Mouse (Mus musculus): ENCODE results near the gene Fndc7. TPM values are rescaled to one million over a fixed set of nuclear protein-coding genes. Genes with fewer than 3 reads are reported as not detected.
"Not testable (repeated sequence)": the region's sequence is repeated elsewhere in the genome, so short reads cannot be mapped to it uniquely, and the experiment has no call there.

Fndc7 gene
- polyA plus RNA-seq, 1 experiment from 2014 or later = 0.05 TPM

DNA sequence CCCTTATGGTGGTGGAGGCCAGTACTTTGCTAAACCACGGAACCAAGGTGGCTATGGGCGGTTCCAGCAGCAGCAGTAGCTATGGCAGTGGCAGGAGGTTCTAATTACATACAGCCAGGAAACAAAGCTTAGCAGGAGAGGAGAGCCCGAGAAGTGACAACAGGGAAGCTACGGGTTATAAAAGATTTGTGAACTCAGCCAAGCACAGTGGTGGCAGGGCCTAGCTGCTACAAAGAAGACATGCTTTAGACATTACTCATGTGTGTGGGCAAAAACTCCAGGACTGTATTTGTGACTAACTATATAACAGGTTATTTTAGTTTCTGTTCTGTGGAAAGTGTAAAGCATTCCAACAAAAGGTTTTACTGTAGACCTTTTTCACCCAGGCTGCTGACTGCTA lies 7.9 kb downstream of the Fndc7 start:
- H3K27me3 ChIP-seq (replicated peaks; ENCODE audit: control insufficient read depth, insufficient read depth, low read length); ATAC-seq; H3K36me3 ChIP-seq (ENCODE audit: control insufficient read depth, insufficient read depth, low read length); H3K9me3 ChIP-seq (ENCODE audit: control insufficient read depth, low read length); H3K4me2 ChIP-seq (ENCODE audit: low read length); H3K4me1 ChIP-seq (ENCODE audit: control insufficient read depth, insufficient read depth, low read depth, low read length); H3K9ac ChIP-seq (ENCODE audit: low read depth, low read length); H3K27ac ChIP-seq (ENCODE audit: low read depth, low read length); H3K4me3 ChIP-seq (ENCODE audit: low read length): not testable (repeated sequence)
- 27% methylated on average over 4 of the region's 4 CpGs for WGBS

DNA sequence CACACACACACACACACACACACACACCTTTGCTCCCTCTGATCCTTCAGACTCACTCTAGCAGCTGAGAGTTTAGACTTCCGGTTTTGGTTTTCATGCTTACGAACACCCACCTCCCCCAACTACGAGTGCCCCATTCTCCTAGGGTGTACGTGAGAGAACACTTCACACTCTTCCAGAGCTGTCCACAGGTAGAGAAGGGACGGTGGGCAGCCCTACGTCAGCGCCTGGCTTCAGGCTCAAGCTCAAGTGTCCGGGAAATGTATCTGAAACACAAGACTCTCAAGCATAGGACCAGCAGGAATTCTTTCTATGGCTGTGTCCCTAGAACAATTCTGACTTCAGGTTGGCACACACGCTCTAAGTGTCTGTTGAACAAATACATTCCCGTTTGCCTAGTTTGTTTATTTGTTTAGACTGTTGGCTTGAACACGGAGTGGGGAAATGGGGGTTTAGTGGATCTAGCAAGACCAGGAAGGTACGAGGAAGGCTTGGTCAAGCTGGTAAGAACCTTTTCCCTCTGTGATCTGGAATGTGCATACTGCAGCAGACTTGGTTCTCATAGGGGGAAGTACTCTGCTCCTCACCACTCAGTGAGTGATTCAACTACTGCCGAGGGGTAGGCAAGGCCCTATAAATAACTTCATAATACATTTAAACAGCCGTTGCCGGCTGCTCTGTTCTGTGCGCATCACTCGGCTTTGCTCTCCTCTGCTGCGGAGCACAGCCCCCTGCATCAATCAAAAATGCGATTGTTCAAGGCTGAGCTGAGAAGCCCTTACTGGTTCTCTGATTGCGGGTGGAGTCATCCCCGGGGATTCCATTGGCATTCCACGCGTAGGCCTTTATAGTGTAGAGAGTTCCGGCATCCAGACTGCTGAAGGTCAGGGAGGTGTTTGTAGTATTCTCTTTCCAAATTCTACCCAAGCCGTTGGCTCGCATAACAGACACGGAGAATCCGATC lies 9.0 kb downstream of the Fndc7 start:
- H3K9me3 ChIP-seq (ENCODE audit: control insufficient read depth, low read length) = no peaks in the 10 kb centered on the region
- no peak overlapping the region for H3K27ac ChIP-seq (ENCODE audit: low read depth, low read length)
- no peaks in the 10 kb centered on the region for H3K36me3 ChIP-seq (ENCODE audit: control insufficient read depth, insufficient read depth, low read length)
- H3K4me1 ChIP-seq (ENCODE audit: control insufficient read depth, insufficient read depth, low read depth, low read length) = 0 out of 2 replicates have a peak, but pooled peaks cover 2% of the 10 kb centered on the region
- 48% methylated on average over 28 of the region's 28 CpGs for WGBS
- H3K4me3 ChIP-seq (ENCODE audit: low read length) = no peak overlapping the region
- no peak overlapping the region for H3K4me2 ChIP-seq (ENCODE audit: low read length)
- no peak overlapping the region for H3K9ac ChIP-seq (ENCODE audit: low read depth, low read length)
- H3K27me3 ChIP-seq (replicated peaks; ENCODE audit: control insufficient read depth, insufficient read depth, low read length) = no peaks in the 10 kb centered on the region
- ATAC-seq = no peak

DNA sequence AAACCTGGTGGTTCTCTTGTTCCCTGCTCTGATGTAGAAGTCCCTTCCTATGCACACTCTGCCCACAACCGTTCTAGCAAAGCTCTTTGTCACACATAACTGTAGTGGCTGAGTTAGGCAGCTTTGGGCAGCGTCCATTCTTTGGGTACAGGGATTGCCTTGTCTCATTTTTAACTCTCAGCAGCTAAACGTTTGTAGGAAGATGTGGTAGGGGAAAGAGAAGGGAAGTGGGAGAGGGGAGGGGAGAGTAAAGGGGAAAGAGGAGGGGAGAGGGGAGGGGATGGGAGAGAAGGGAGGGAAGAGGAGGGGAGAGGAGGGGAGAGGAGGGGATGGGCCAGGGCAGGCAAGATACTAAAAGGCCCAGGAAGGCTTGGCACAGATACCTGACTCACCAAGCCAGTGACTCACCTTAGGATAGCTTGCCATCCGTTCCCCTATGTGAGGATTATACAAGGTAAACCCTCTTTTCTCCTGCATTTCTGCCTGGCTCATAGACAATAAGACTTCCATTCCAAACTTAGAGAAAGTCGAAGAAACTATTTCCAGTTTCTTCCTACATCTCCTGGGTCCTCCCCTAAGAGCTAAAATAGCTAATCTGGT lies 9.9 kb downstream of the Fndc7 start:
- no peaks in the 10 kb centered on the region for H3K27me3 ChIP-seq (replicated peaks; ENCODE audit: control insufficient read depth, insufficient read depth, low read length)
- no peak overlapping the region for H3K27ac ChIP-seq (ENCODE audit: low read depth, low read length)
- no peaks in the 10 kb centered on the region for H3K9me3 ChIP-seq (ENCODE audit: control insufficient read depth, low read length)
- ATAC-seq = no peak
- no peaks in the 10 kb centered on the region for H3K36me3 ChIP-seq (ENCODE audit: control insufficient read depth, insufficient read depth, low read length)
- no peak overlapping the region for H3K4me2 ChIP-seq (ENCODE audit: low read length)
- 59% methylated on average over 5 of the region's 5 CpGs for WGBS
- H3K4me1 ChIP-seq (ENCODE audit: control insufficient read depth, insufficient read depth, low read depth, low read length) = 0 out of 2 replicates have a peak, but pooled peaks cover 2% of the 10 kb centered on the region
- H3K9ac ChIP-seq (ENCODE audit: low read depth, low read length) = no peak overlapping the region
- no peak overlapping the region for H3K4me3 ChIP-seq (ENCODE audit: low read length)

DNA sequence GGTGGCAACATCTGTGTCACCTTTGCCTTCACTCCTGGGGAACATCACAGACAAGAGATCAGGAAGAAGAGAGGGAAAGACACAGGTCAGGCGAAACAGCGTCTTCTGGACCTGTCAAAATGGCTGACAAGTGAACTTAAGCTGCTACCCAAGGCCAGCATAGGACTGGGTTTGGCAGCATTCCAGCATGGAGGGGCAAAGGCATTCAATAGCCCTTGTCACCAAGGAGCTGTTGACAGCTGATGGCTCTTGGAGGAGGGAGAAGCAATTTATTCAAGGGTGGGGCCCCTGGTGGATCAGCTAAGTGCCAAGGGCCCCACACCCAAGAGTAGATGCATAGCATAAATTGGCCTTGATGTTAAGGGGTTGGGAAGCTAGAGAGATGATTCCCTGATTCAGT lies 10.7 kb downstream of the Fndc7 start:
- WGBS = 44% methylated on average over 2 of the region's 2 CpGs
- H3K27me3 ChIP-seq (replicated peaks; ENCODE audit: control insufficient read depth, insufficient read depth, low read length) = no peaks in the 10 kb centered on the region
- no peaks in the 10 kb centered on the region for H3K36me3 ChIP-seq (ENCODE audit: control insufficient read depth, insufficient read depth, low read length)
- H3K4me2 ChIP-seq (ENCODE audit: low read length) = no peak overlapping the region
- ATAC-seq = no peak
- H3K9me3 ChIP-seq (ENCODE audit: control insufficient read depth, low read length) = no peaks in the 10 kb centered on the region
- H3K27ac ChIP-seq (ENCODE audit: low read depth, low read length) = no peak overlapping the region
- H3K4me3 ChIP-seq (ENCODE audit: low read length) = no peak overlapping the region
- no peak overlapping the region for H3K9ac ChIP-seq (ENCODE audit: low read depth, low read length)
- H3K4me1 ChIP-seq (ENCODE audit: control insufficient read depth, insufficient read depth, low read depth, low read length) = 0 out of 2 replicates have a peak, but pooled peaks cover 2% of the 10 kb centered on the region

DNA sequence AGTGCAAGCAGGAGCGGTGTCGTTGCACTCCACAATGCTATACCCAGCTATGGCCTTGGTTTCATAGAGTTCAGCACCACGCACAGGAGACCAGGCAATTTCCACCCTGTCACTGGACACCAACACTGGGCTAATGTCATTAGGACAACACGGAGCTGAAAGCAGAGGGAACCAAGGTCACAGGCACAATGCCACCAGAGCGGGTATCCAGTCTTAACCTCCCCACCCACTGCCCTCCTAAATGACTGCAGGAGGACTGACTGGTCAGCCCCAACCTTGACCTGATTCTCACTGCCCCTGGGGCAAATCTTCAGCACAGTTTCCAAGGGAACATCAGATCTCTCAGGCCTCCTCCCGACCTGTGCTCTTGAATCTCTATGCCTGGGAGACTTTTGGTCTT lies 19.2 kb downstream of the Fndc7 start:
- Histone ChIP-seq H3K4me2 (ENCODE audit: low read length) (no peak overlapping the region), H3K27me3 (replicated peaks; ENCODE audit: control insufficient read depth, insufficient read depth, low read length) (no peaks in the 10 kb centered on the region), H3K27ac (ENCODE audit: low read depth, low read length) (no peak overlapping the region), H3K9me3 (ENCODE audit: control insufficient read depth, low read length) (no peaks in the 10 kb centered on the region; the same call in 1 of the 2 replicates), H3K4me3 (ENCODE audit: low read length) (no peak overlapping the region), H3K36me3 (ENCODE audit: control insufficient read depth, insufficient read depth, low read length) (no peaks in the 10 kb centered on the region), H3K4me1 (ENCODE audit: control insufficient read depth, insufficient read depth, low read depth, low read length) (no peaks in the 10 kb centered on the region), H3K9ac (ENCODE audit: low read depth, low read length) (no peak overlapping the region)
- 81% methylated on average over 6 of the region's 6 CpGs for WGBS
- no peak for ATAC-seq

DNA sequence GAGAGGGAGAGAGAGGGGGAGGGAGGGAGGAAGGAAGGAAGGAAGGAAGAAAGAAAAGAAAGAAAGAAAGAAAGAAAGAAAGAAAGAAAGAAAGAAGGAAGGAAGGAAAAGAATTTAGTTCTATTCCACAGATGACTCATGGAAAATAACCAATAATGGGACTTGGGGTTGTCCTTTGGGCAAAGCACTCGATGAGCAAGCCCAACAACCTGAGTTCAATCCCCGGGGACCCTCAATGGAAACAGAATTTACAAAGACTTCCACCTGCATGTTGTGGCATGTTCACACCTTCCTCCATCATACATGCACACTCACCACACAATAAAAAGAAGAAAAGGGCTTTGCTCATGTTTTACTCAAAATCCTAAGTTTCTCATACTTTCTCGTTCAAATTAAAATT lies 22.4 kb downstream of the Fndc7 start:
- no peaks in the 10 kb centered on the region for H3K4me1 ChIP-seq (ENCODE audit: control insufficient read depth, insufficient read depth, low read depth, low read length)
- H3K27ac ChIP-seq (ENCODE audit: low read depth, low read length) = no peak overlapping the region
- no peak overlapping the region for H3K4me2 ChIP-seq (ENCODE audit: low read length)
- no peaks in the 10 kb centered on the region; the same call in 1 of the 2 replicates for H3K9me3 ChIP-seq (ENCODE audit: control insufficient read depth, low read length)
- no peak overlapping the region for H3K4me3 ChIP-seq (ENCODE audit: low read length)
- no peak for ATAC-seq
- no peaks in the 10 kb centered on the region for H3K36me3 ChIP-seq (ENCODE audit: control insufficient read depth, insufficient read depth, low read length)
- no peaks in the 10 kb centered on the region for H3K27me3 ChIP-seq (replicated peaks; ENCODE audit: control insufficient read depth, insufficient read depth, low read length)
- 96% methylated on average over 3 of the region's 3 CpGs for WGBS
- H3K9ac ChIP-seq (ENCODE audit: low read depth, low read length) = no peak overlapping the region

DNA sequence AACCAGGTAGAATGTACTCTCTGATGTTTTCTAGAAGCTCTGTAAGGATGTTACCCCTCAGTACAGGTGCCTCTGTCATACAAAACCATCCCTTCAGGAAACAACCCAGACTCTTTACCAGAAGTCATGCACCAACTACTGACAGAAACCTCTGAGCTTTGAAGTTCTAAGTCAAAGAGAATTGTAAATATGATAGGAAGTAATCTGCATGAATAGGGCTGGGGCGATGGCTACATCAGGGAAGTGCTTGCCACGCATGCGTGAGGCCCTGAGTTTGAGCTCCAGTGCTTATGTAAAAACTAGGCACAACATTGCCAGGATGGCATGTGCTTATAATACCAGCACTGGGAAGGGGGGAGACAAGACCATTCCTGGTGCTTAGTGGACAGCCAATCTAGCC lies 24.1 kb downstream of the Fndc7 start:
- no peaks in the 10 kb centered on the region for H3K27me3 ChIP-seq (replicated peaks; ENCODE audit: control insufficient read depth, insufficient read depth, low read length)
- H3K36me3 ChIP-seq (ENCODE audit: control insufficient read depth, insufficient read depth, low read length) = no peaks in the 10 kb centered on the region
- H3K4me2 ChIP-seq (ENCODE audit: low read length) = no peak overlapping the region
- H3K4me3 ChIP-seq (ENCODE audit: low read length) = no peak overlapping the region
- no peak overlapping the region for H3K27ac ChIP-seq (ENCODE audit: low read depth, low read length)
- 95% methylated on average over 3 of the region's 3 CpGs for WGBS
- H3K4me1 ChIP-seq (ENCODE audit: control insufficient read depth, insufficient read depth, low read depth, low read length) = no peaks in the 10 kb centered on the region
- H3K9ac ChIP-seq (ENCODE audit: low read depth, low read length) = no peak overlapping the region
- no peak for ATAC-seq
- no peaks in the 10 kb centered on the region; the same call in 1 of the 2 replicates for H3K9me3 ChIP-seq (ENCODE audit: control insufficient read depth, low read length)

DNA sequence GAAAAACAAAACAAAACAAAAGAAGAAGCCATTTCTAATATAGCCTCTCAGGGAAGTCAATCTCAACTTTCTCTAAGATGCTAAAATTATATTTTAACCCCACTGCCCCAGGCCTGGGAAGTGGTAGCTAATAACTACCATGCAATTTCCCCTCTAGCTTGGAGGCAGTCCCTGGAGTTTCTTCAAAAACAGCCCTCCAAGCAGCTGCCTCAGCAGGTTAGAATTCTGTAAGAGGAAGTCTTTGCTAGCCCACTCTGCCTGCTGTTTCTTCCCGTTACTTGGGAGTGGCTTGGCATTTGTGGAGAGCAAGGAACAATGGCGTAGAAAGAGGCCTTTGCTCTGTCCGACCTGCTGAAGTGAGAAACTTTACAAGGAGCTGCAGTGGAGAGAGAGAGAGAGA lies 24.7 kb downstream of the Fndc7 start:
- Histone ChIP-seq H3K4me3 (ENCODE audit: low read length) (no peak overlapping the region), H3K4me2 (ENCODE audit: low read length) (no peak overlapping the region), H3K4me1 (ENCODE audit: control insufficient read depth, insufficient read depth, low read depth, low read length) (no peaks in the 10 kb centered on the region), H3K36me3 (ENCODE audit: control insufficient read depth, insufficient read depth, low read length) (no peaks in the 10 kb centered on the region), H3K9ac (ENCODE audit: low read depth, low read length) (no peak overlapping the region), H3K27ac (ENCODE audit: low read depth, low read length) (no peak overlapping the region), H3K27me3 (replicated peaks; ENCODE audit: control insufficient read depth, insufficient read depth, low read length) (no peaks in the 10 kb centered on the region), H3K9me3 (ENCODE audit: control insufficient read depth, low read length) (no peaks in the 10 kb centered on the region; the same call in 1 of the 2 replicates)
- 35% methylated on average over 3 of the region's 3 CpGs for WGBS
- no peak for ATAC-seq

DNA sequence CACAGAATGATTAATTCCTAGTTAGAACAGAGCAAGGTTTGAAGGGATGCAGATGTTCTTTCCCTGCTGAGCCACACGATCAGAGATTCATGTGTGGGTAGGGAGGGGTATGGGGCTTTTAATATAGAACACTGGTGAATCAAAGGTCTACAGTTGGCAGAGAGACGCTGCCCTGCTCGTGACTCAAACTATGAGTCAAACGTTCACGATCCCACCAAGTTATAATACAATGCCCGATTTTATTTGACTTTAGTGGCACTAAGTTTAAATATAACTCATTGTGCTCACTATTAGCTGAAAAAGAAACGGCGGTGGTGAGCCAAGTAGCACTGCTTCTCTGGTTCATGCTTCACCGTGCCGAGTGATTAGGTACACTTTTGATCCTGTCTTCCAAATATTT lies 26.7 kb downstream of the Fndc7 start:
- H3K9me3 ChIP-seq (ENCODE audit: control insufficient read depth, low read length) = no peaks in the 10 kb centered on the region
- WGBS = 83% methylated on average over 10 of the region's 10 CpGs
- ATAC-seq = no peak
- peaks cover 5% of the 10 kb centered on the region for H3K4me1 ChIP-seq (ENCODE audit: control insufficient read depth, insufficient read depth, low read depth, low read length)
- no peak overlapping the region for H3K4me3 ChIP-seq (ENCODE audit: low read length)
- H3K36me3 ChIP-seq (ENCODE audit: control insufficient read depth, insufficient read depth, low read length) = no peaks in the 10 kb centered on the region
- no peak overlapping the region for H3K27ac ChIP-seq (ENCODE audit: low read depth, low read length)
- no peaks in the 10 kb centered on the region for H3K27me3 ChIP-seq (replicated peaks; ENCODE audit: control insufficient read depth, insufficient read depth, low read length)
- no peak overlapping the region for H3K4me2 ChIP-seq (ENCODE audit: low read length)
- H3K9ac ChIP-seq (ENCODE audit: low read depth, low read length) = no peak overlapping the region

Data from hindbrain, embryonic 16.5 days (tissue).